Mouse (Mus musculus) kidney, adult 2 months (tissue): ENCODE measurements around the gene Peg10.

Experiments
- CTCF ChIP-seq: fragments of 200-500 bp; conservative IDR thresholded peaks from 2 replicates; pipeline ENCODE4 v1.5.1; 2011; ENCODE audit warnings: low read depth, mild to moderate bottlenecking, control low read depth, low read length, moderate library complexity, mixed read lengths; ENCODE audit not compliant: insufficient read depth, insufficient read length
- POLR2A ChIP-seq: fragments of 200-500 bp; IDR thresholded peaks from one replicate; pipeline ENCODE4 v1.6.1; 2011; ENCODE audit warnings: low read depth, low read length, control low read depth

GRCm38 (mm10) chr6:4747677-4748505 lies 785 bp downstream of the Peg10 start:
- TF ChIP-seq POLR2A: no peak
- no peak for TF ChIP-seq CTCF
